Mouse (Mus musculus) limb, embryonic 14.5 days (tissue): Measurements from ENCODE around the gene Ephb1. TPM values are rescaled to one million over a fixed set of nuclear protein-coding genes. Genes with fewer than 3 reads are reported as not detected.
A peak's percentile ranks its signal among the peaks of the same experiment; 100 is the strongest.

Experiments
- ATAC-seq: fragments of 200-750 bp; cut with Nextera tagmentation; 2 replicates; pipeline ENCODE4 v1.8.0; 2017; ENCODE audit warnings: low read depth, moderate number of reproducible peaks, moderate TSS enrichment; ENCODE audit not compliant: low FRiP score
- DNase-seq: peaks from one replicate; pipeline ENCODE4 v3.0.0-alpha.2; 2015; ENCODE audit warnings: low spot score
- H3K27ac ChIP-seq: fragments of 300-500 bp; sonication (generic); replicated peaks from 2 replicates; pipeline ENCODE4 v1.5.1; 2014; ENCODE audit warnings: low read depth, mild to moderate bottlenecking, low read length, moderate library complexity, mixed read lengths
- H3K27me3 ChIP-seq: fragments of 300-500 bp; sonication (generic); 2 replicates; pipeline ENCODE4 v1.6.1; 2014; ENCODE audit warnings: low read length, mixed read lengths; ENCODE audit not compliant: control insufficient read depth, insufficient read depth
- H3K36me3 ChIP-seq: fragments of 300-500 bp; sonication (generic); 2 replicates; pipeline ENCODE4 v1.6.1; 2014; ENCODE audit warnings: mild to moderate bottlenecking, low read length, moderate library complexity, mixed read lengths; ENCODE audit not compliant: control insufficient read depth, insufficient read depth
- H3K4me1 ChIP-seq: fragments of 300-500 bp; sonication (generic); 2 replicates; pipeline ENCODE4 v1.6.1; 2014; ENCODE audit warnings: antibody characterized with exemption, low read length, mixed read lengths; ENCODE audit not compliant: control insufficient read depth, insufficient read depth
- H3K4me2 ChIP-seq: fragments of 300-500 bp; sonication (generic); replicated peaks from 2 replicates; pipeline ENCODE4 v1.6.1; 2014; ENCODE audit warnings: low read depth, mild to moderate bottlenecking, low read length, moderate library complexity; ENCODE audit not compliant: severe bottlenecking
- H3K4me3 ChIP-seq: fragments of 300-500 bp; sonication (generic); replicated peaks from 2 replicates; pipeline ENCODE4 v1.5.1; 2014; ENCODE audit warnings: low read length
- H3K9ac ChIP-seq: fragments of 300-500 bp; sonication (generic); 2 replicates; pipeline ENCODE4 v1.6.1; 2014; ENCODE audit warnings: mild to moderate bottlenecking, low read depth, low read length, moderate library complexity; ENCODE audit not compliant: severe bottlenecking
- H3K9me3 ChIP-seq: fragments of 300-500 bp; sonication (generic); 2 replicates; pipeline ENCODE4 v1.6.1; 2016; ENCODE audit warnings: low read length; ENCODE audit not compliant: control insufficient read depth
- POLR2A ChIP-seq: fragments of 200-500 bp; IDR thresholded peaks from 2 replicates; pipeline ENCODE4 v1.8.0; 2012; ENCODE audit warnings: inconsistent platforms, mild to moderate bottlenecking, moderate library complexity, borderline replicate concordance; ENCODE audit not compliant: insufficient read depth, insufficient read length; ENCODE audit errors: extremely low read depth
- WGBS: fragments of 180-500 bp; shearing (Covaris S2); extraction: QIAGEN DNeasy Blood & Tissue Kit; methylation state at CpG from one replicate; pipeline ENCODE4 v1.1.7; 2014; 5-methylcytosine and 5-hydroxymethylcytosine counted together
- polyA plus RNA-seq, 2 experiments: library from polyadenylated mRNA; depleted of rRNA in 1 of 2; stranded (reverse) in 1 of 2; unstranded in 1 of 2; fragments of >200 nt; fragmentation: Nextera tagmentation in 1 of 2; extraction: Ambion mirVana in 1 of 2; gene quantifications; 2 replicates each; pipeline versions ENCODE4 v1.2.1 to v1.2.3; 2012 to 2014

Gene Ephb1
- polyA plus RNA-seq, 2 experiments = 4.1 TPM

DNA sequence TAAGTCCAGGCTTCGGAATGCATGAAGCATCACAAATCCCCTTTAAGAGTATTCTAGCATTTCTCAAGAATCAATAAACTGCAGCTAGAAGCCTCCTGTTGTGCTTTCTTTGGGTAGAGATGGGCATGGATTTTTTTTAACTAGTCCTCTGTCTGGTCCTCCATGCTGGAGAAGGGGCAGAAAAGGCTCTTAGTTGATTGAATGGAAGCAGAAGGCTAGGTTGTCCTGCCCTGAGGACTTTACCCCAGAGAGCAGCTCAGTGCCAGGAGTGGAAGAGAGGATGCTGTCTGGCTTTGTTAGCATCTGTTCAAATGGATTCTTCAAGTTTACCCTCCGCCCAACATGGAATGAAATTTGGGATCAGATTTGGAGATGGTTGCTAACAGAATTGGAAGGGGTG is 25.7 kb upstream of the Ephb1 start:
- Histone ChIP-seq H3K27me3 (no peaks in the 10 kb centered on the region), H3K4me3 (no peak overlapping the region), H3K4me1 (no peaks in the 10 kb centered on the region), H3K9me3 (no peaks in the 10 kb centered on the region), H3K27ac (no peak overlapping the region), H3K4me2 (no peak overlapping the region), H3K9ac (no peak overlapping the region), H3K36me3 (no peaks in the 10 kb centered on the region)
- no peak for TF ChIP-seq POLR2A
- DNase-seq (no peak), ATAC-seq (no peak)
- 88% methylated on average over 2 of the region's 2 CpGs for WGBS

DNA sequence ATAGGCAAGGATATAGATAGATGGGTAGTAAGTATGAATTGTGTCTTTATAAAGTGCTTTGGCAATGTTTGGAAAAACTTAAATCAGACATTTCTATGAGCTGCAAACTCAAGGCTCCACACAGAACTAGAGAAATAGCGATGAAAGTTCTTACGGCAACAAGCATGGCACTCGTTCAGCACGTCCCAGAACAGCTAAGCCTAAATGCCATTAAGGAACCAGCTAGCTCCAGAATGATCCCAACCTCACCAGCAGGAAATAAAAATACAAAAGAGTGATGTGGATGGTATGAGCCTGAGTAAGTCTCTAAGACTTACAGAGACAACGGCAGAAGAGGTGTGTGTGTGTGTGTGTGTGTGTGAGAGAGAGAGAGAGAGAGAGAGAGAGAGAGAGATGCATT is 20.2 kb upstream of the Ephb1 start:
- no peak for DNase-seq
- no peak overlapping the region for H3K27ac ChIP-seq
- no peaks in the 10 kb centered on the region for H3K27me3 ChIP-seq
- ATAC-seq = no peak
- no peaks in the 10 kb centered on the region for H3K4me1 ChIP-seq
- no peaks in the 10 kb centered on the region for H3K36me3 ChIP-seq
- H3K9ac ChIP-seq = no peak overlapping the region
- H3K4me3 ChIP-seq = no peak overlapping the region
- 83% methylated on average over 5 of the region's 5 CpGs for WGBS
- TF ChIP-seq POLR2A = no peak
- no peak overlapping the region for H3K4me2 ChIP-seq
- H3K9me3 ChIP-seq = no peaks in the 10 kb centered on the region

DNA sequence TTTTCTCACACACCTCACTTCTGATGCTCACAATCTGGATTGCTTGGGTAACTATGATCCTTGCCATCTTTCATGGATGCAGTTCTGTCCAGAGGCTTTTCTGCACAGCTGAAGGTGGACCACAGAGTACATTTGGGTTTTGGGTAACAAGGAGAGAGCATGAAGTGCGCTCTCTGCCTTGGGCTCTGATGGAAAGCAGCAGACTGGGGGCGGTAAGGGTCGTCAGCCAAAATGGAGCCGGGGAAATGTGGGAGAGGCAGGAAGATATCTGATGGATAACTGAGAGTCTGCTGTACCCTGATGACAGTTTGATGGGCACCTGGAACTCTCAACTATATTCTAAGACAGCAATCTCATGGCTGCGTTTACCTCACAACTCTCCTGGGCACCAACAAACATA is 19.4 kb upstream of the Ephb1 start:
- no peak for DNase-seq
- Histone ChIP-seq H3K9ac (no peak overlapping the region), H3K4me1 (no peaks in the 10 kb centered on the region), H3K36me3 (no peaks in the 10 kb centered on the region), H3K9me3 (no peaks in the 10 kb centered on the region), H3K27me3 (no peaks in the 10 kb centered on the region), H3K27ac (no peak overlapping the region), H3K4me3 (no peak overlapping the region), H3K4me2 (no peak overlapping the region)
- no peak for ATAC-seq
- 75% methylated on average over 5 of the region's 5 CpGs for WGBS
- TF ChIP-seq POLR2A = no peak

GRCm38 (mm10) chr9:102371936-102372335 is 17.4 kb upstream of the Ephb1 start:
- Histone ChIP-seq H3K4me2 (no peak overlapping the region), H3K27ac (no peak overlapping the region), H3K4me3 (no peak overlapping the region), H3K4me1 (no peaks in the 10 kb centered on the region), H3K9ac (no peak overlapping the region), H3K36me3 (no peaks in the 10 kb centered on the region), H3K9me3 (no peaks in the 10 kb centered on the region), H3K27me3 (no peaks in the 10 kb centered on the region)
- WGBS = 87% methylated on average over 3 of the region's 3 CpGs
- ATAC-seq (no peak), DNase-seq (no peak)
- TF ChIP-seq POLR2A = no peak

DNA sequence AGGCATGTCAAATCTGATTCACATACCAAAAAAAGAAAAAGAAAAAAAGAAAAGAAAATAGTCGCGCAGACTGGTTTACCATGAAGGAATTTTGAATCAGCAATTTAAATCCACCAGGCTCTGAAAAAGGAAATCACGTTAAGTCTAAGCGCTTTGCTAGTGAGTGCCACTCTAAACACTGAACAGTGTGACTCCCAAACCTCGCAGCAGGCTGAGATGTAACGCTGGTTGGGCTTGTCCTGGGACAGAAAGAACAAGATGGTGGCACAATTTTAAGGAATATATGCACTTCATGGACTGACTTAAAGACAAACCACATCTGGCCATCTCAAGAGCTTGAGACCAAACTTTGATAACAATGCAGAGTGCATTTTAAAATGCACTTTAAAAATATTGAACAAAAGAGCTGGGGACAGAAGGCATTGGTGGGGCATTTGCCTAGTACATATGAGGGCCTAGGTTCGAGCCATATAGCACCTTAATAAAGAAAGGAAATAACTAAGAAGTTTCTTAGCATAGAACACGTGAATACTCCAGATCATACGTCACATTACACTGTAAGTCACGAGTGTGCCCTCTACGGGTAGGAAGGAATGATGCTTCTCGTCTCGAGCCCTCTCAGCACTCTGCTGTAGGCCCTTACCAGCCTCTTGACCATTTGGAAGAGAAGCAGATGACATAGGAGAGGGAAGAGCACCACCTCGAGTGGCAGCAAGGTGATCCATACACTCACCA is 16.7 kb upstream of the Ephb1 start:
- Histone ChIP-seq H3K4me1 (no peaks in the 10 kb centered on the region), H3K36me3 (no peaks in the 10 kb centered on the region), H3K27me3 (no peaks in the 10 kb centered on the region), H3K9ac (no peak overlapping the region), H3K9me3 (no peaks in the 10 kb centered on the region), H3K4me3 (no peak overlapping the region), H3K27ac (no peak overlapping the region), H3K4me2 (no peak overlapping the region)
- no peak for TF ChIP-seq POLR2A
- WGBS = 54% methylated on average over 14 of the region's 14 CpGs
- DNase-seq = peak; percentile 5
- no peak for ATAC-seq
